Mouse (Mus musculus) heart, postnatal 0 days (tissue): ENCODE data around the gene Prg2.

Experiments used
- CTCF ChIP-seq: IDR thresholded peaks from 2 replicates; pipeline ENCODE4 v1.5.1; 2016; ENCODE audit warnings: antibody characterized with exemption, control low read depth, low read depth
- EP300 ChIP-seq: IDR thresholded peaks from 2 replicates; pipeline ENCODE4 v1.6.1; 2016; ENCODE audit warnings: antibody characterized with exemption, low read depth

GRCm38 (mm10) chr2:84955435-84955834 is 24.8 kb upstream of the Prg2 start:
- TF ChIP-seq EP300 (no peak), CTCF (no peak)
